Mouse (Mus musculus) forebrain, embryonic 10.5 days (tissue): ENCODE measurements around the gene Fgfr2. TPM values are rescaled to one million over a fixed set of nuclear protein-coding genes. Genes with fewer than 3 reads are reported as not detected.
"Not testable (repeated sequence)": the region's sequence is repeated elsewhere in the genome, so short reads cannot be mapped to it uniquely, and the experiment has no call there.

Source experiments
- DNase-seq: peaks from one replicate; pipeline ENCODE4 v3.0.0-alpha.2; 2017; ENCODE audit warnings: low spot score; ENCODE audit errors: extremely low spot score
- H3K27ac ChIP-seq: fragments of 300-500 bp; sonication (generic); 2 replicates; pipeline ENCODE4 v1.5.1; 2016; ENCODE audit warnings: mild to moderate bottlenecking
- H3K27me3 ChIP-seq: fragments of 300-500 bp; sonication (generic); 2 replicates; pipeline ENCODE4 v1.6.1; 2016; ENCODE audit warnings: mild to moderate bottlenecking; ENCODE audit not compliant: poor library complexity, severe bottlenecking
- H3K36me3 ChIP-seq: fragments of 300-500 bp; sonication (generic); replicated peaks from 2 replicates; pipeline ENCODE4 v1.6.1; 2016; ENCODE audit warnings: mild to moderate bottlenecking, moderate library complexity
- H3K4me1 ChIP-seq: fragments of 300-500 bp; sonication (generic); 2 replicates; pipeline ENCODE4 v1.6.1; 2016
- H3K4me3 ChIP-seq: fragments of 300-500 bp; sonication (generic); 2 replicates; pipeline ENCODE4 v1.5.1; 2016; ENCODE audit warnings: mild to moderate bottlenecking, moderate library complexity
- H3K9me3 ChIP-seq: fragments of 300-500 bp; sonication (generic); 2 replicates; pipeline ENCODE4 v1.6.1; 2016; ENCODE audit warnings: mild to moderate bottlenecking, moderate library complexity
- WGBS: fragments of 180-500 bp; shearing (Covaris S2); methylation state at CpG from one replicate; pipeline ENCODE4 v1.1.7; 2016; 5-methylcytosine and 5-hydroxymethylcytosine counted together
- polyA plus RNA-seq: library from polyadenylated mRNA; unstranded; fragments of >200 nt; fragmentation: Nextera tagmentation; extraction: Ambion mirVana; gene quantifications from 2 replicates; pipeline ENCODE4 v1.2.1, GENCODE M21; 2016

Gene Fgfr2
- polyA plus RNA-seq, 1 experiment from 2014 or later: 55.7 TPM

DNA sequence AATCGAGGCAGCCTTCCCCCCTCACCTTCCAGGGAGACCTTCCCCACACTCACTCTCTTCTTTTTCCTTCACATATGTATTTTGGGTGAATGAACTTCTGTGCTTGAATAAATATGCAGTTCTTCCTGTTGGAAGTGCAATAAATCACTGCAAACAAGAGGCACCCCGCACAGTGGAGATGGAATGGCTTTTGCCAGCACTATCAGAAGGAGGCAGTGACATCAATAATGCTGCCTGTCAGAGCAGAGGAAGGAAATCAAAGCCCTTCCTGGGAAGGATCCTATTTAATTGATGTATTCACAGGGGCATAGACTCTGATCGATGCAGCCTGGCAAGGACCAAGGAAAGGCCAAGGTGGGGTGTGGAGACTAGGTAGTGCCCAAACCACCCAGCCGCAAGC, 580.7 kb downstream of the Fgfr2 start:
- Histone ChIP-seq H3K27me3 (0 out of 2 replicates have a peak, but pooled peaks cover 4% of the 10 kb centered on the region), H3K36me3 (no peaks in the 10 kb centered on the region), H3K4me1 (no peaks in the 10 kb centered on the region), H3K4me3 (no peak overlapping the region), H3K9me3 (no peaks in the 10 kb centered on the region), H3K27ac (no peak overlapping the region)
- no peak for DNase-seq
- 93% methylated on average over 4 of the region's 4 CpGs for WGBS

DNA sequence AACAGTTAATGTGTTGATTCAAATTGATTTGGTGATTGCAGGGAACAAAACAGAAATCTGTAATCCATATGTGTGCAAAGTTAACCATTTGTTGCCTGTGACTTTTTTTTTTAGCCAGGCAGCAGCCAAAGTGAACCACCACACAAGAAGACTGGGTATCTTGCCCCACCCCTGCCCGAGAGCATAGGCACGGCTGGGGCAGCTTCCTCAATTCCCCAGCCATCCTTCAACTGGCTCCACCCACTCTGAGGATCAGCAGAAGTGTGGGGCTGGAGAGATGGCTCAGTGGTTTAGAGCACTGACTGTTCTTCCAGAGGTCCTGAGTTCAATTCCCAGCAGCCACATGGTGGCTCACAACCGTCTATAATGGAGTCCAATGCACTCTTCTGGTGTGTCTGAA, 581.6 kb downstream of the Fgfr2 start:
- Histone ChIP-seq H3K9me3 (no peaks in the 10 kb centered on the region), H3K27ac (no peak overlapping the region), H3K27me3 (no peaks in the 10 kb centered on the region), H3K4me3 (no peak overlapping the region), H3K36me3 (no peaks in the 10 kb centered on the region), H3K4me1 (no peaks in the 10 kb centered on the region)
- WGBS: 69% methylated on average over 3 of the region's 3 CpGs
- DNase-seq: no peak

DNA sequence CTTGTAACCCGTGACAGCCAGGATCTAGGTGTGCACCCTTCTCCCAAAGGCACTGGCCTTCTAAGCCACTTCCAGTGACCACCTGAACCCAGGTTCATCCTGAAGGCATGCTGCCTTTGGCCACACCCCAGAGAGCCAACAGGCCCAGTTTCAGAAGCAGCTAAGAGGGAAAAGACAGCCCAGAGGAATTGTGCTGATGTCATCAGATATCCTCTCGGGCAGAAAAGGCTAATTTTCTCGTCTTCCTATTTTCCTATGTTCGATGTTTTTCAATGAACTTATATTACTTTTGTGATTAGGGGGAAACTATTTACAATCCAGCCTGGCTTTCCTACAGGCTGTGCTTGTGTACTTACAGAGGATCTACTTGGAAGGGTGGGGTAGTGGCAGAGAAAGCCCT, 582.6 kb downstream of the Fgfr2 start:
- H3K4me3 ChIP-seq: no peak overlapping the region
- no peaks in the 10 kb centered on the region for H3K27me3 ChIP-seq
- 89% methylated on average over 4 of the region's 4 CpGs for WGBS
- no peak for DNase-seq
- H3K9me3 ChIP-seq: no peaks in the 10 kb centered on the region
- H3K27ac ChIP-seq: no peak overlapping the region
- no peaks in the 10 kb centered on the region for H3K4me1 ChIP-seq
- H3K36me3 ChIP-seq: no peaks in the 10 kb centered on the region

DNA sequence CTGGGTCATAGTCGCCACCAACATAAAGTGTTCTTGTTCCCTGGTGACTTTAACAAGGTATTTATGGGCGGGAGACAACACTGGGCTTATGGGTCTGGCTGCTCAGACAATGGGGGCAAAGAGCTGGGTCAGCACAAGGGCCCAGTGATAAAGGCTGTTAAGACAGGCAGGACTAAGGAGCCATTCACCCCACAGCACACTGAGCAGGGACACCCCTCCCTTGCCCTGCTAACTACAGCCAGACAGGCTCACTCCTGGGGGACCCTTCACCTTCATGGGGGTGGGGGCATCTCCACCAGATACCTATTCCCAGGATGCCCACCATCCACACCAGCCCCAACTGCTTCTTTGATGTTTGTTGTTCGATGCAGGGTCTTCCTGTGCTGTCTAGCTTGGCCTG, 593.9 kb downstream of the Fgfr2 start:
- no peak for DNase-seq
- Histone ChIP-seq H3K9me3 (no peaks in the 10 kb centered on the region), H3K27ac (peak overlapping the region; percentile 12; the same call in 1 of the 2 replicates), H3K36me3 (no peaks in the 10 kb centered on the region), H3K27me3 (no peaks in the 10 kb centered on the region), H3K4me1 (peaks cover 3% of the 10 kb centered on the region; the same call in 1 of the 2 replicates), H3K4me3 (no peak overlapping the region)
- 66% methylated on average over 3 of the region's 3 CpGs for whole genome bisulfite sequencing

DNA sequence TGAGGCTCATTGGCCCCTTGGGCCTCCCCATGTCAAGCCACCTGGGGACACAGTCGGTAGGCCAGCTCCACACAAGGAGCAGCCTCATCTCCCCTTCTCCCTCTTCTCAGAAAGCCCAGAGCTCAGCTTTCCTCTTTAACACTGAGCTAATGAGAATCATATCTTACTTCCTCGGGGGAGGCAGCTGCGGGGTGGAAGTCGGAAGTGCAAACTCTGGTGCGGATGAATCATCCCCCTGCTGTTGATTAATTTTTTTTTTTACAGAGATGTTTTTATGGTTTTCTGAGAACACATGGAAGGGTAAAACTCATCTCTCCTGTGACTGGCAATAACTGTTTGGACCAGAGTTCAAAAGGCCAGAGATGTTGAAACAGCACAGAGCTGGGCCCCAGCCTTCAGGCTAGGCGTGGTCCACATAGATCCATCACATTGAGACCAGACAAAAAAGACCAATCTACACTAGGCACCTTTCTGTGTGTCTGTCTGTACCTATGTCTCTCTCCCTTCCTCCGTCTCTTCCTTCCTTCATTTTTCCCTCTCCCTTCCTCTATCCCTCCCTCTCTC, 609.6 kb downstream of the Fgfr2 start:
- WGBS: 88% methylated on average over 7 of the region's 7 CpGs
- no peak overlapping the region for H3K4me3 ChIP-seq
- no peaks in the 10 kb centered on the region for H3K27me3 ChIP-seq
- H3K36me3 ChIP-seq: no peaks in the 10 kb centered on the region
- H3K9me3 ChIP-seq: no peaks in the 10 kb centered on the region
- H3K4me1 ChIP-seq: no peaks in the 10 kb centered on the region; the same call in 1 of the 2 replicates
- DNase-seq: no peak
- no peak overlapping the region for H3K27ac ChIP-seq

DNA sequence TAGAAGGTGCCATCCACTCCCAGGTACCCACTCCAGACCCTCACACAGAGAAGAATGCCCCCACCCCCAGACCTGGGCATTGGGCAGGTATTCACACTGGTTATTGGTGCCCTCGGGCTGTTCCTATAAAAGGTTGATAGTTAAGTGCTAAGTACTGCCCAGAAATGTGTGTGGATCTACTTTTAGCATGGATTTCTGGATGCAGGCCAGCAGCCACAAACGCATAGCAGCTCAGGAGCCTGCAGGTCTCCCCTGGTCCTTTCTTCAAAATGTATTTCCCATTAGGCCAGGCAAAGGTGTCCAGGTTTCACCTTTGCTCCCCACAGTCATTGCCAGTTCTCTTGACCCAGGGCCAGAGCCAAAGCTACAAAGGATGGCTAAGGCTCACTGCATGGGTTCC, 614.0 kb downstream of the Fgfr2 start:
- no peaks in the 10 kb centered on the region for H3K36me3 ChIP-seq
- H3K9me3 ChIP-seq: no peaks in the 10 kb centered on the region
- no peaks in the 10 kb centered on the region; the same call in 1 of the 2 replicates for H3K4me1 ChIP-seq
- no peak overlapping the region for H3K4me3 ChIP-seq
- no peak for DNase-seq
- 85% methylated on average over 2 of the region's 2 CpGs for WGBS
- H3K27me3 ChIP-seq: no peaks in the 10 kb centered on the region
- no peak overlapping the region for H3K27ac ChIP-seq

DNA sequence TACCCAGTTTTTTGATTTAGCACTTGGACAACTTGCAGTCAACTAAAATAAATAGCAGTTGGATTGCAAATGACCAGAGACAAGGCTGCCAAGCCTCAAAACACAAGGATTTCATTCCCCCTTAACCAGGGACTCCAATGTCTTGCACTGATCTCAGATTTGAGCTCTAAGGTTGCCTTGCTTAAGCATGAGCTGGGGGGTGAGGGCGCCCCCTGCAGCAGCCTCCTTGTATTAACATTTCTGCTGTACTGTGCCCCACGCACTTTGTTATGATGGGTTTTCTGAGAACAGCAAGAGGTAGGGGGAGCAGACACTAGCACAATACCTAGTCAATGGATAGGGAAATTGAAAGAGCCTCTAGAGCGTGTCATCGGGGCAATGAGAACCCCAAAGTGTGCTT, 615.8 kb downstream of the Fgfr2 start:
- WGBS: 51% methylated on average over 4 of the region's 4 CpGs

DNA sequence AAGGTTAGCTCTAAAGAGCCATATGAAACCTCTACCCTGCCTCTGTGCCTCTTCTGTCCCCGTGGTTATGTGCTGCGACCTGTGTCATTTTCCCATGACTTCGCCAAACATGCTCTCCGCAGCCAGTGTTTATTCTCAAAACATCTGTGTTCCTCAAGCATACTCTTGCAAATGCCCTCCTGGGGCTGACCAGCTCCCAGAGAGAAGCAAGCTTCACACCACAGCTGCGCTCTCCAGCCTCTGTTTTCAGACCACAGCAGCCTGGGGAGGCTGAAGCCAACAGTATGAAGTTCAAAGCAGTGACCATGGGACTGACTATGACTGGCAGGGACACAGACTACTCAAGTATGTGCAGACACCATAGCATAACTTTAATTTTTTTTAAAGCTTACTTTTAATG, 616.9 kb downstream of the Fgfr2 start:
- H3K4me3 ChIP-seq: no peak overlapping the region
- H3K9me3 ChIP-seq: no peaks in the 10 kb centered on the region
- WGBS: 62% methylated on average over 5 of the region's 5 CpGs
- no peaks in the 10 kb centered on the region for H3K36me3 ChIP-seq
- H3K27ac ChIP-seq: no peak overlapping the region
- DNase-seq: no peak
- no peaks in the 10 kb centered on the region; the same call in 1 of the 2 replicates for H3K4me1 ChIP-seq
- no peaks in the 10 kb centered on the region for H3K27me3 ChIP-seq

More for the DNA sequence above, 615.8 kb downstream of the Fgfr2 start:
- no peak overlapping the region for H3K27ac ChIP-seq
- no peaks in the 10 kb centered on the region for H3K36me3 ChIP-seq
- H3K4me3 ChIP-seq: no peak overlapping the region
- no peaks in the 10 kb centered on the region; the same call in 1 of the 2 replicates for H3K4me1 ChIP-seq
- no peak for DNase-seq
- H3K27me3 ChIP-seq: no peaks in the 10 kb centered on the region
- H3K9me3 ChIP-seq: no peaks in the 10 kb centered on the region

DNA sequence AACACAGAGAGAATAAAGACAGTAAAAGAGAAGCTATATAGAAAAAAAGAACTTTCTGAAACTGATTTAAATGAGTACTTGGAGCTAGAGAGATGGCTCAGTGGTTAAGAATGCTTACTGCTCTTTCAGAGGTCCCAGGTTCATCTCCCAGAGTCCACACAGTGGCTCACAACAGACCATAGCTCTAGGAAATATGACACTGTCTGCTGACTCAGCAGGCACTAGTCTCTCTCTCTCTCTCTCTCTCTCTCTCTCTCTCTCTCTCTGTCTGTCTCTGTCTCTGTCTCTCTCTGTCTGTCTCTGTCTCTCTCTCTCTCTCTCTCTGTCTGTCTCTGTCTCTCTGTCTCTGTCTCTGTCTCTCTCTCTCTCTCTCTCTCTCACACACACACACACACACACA, 620.7 kb downstream of the Fgfr2 start:
- DNase-seq, H3K27ac ChIP-seq, H3K27me3 ChIP-seq: not testable (repeated sequence)

DNA sequence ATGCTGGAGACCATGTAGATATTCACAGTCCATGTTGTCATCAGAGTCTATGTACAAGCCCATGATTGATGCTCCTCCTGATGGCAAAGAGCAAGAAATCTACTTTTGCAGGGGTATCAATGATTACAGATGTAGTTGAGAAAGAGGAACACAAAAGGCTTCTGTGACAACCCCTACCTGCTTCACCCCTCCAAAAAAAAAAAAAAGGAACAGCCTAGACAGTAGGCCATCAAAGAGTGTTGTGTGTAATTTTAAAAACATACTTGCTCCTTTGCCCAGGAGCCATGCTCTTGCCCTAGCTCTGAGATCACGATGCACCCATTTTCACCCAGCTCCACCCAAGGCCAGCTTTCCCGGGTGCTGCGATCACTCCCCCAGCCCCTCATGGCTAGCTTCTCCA, 626.0 kb downstream of the Fgfr2 start:
- Histone ChIP-seq H3K27me3 (no peaks in the 10 kb centered on the region), H3K4me1 (no peaks in the 10 kb centered on the region), H3K36me3 (no peaks in the 10 kb centered on the region), H3K27ac (no peak overlapping the region), H3K9me3 (no peaks in the 10 kb centered on the region), H3K4me3 (no peak overlapping the region)
- 97% methylated on average over 3 of the region's 3 CpGs for WGBS
- DNase-seq: no peak

More for the DNA sequence above, 620.7 kb downstream of the Fgfr2 start:
- H3K36me3 ChIP-seq, H3K9me3 ChIP-seq, H3K4me1 ChIP-seq, H3K4me3 ChIP-seq: not testable (repeated sequence)

DNA sequence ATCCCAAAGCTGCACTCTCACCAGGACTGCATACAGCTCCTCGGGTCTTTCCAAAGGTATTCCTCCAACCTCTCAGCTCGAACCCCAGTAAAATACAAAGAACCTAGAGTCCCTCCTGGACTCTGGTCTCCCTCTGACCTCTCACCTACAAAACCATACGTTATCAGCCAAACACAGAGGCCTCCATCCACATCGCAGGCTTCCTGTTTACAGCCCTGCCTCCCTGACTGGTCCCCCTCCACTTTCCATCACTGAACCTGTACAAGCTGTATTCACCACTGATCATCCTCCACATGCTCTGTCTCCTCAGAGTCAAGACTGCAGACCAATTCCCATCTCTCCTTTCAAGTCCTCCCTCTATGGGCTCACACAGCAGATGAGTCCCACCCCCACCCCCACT, 628.9 kb downstream of the Fgfr2 start:
- Histone ChIP-seq H3K4me1 (no peaks in the 10 kb centered on the region), H3K36me3 (no peaks in the 10 kb centered on the region), H3K9me3 (no peaks in the 10 kb centered on the region), H3K4me3 (no peak overlapping the region), H3K27ac (no peak overlapping the region), H3K27me3 (no peaks in the 10 kb centered on the region)
- WGBS: 82% methylated on average over 4 of the region's 4 CpGs
- no peak for DNase-seq

DNA sequence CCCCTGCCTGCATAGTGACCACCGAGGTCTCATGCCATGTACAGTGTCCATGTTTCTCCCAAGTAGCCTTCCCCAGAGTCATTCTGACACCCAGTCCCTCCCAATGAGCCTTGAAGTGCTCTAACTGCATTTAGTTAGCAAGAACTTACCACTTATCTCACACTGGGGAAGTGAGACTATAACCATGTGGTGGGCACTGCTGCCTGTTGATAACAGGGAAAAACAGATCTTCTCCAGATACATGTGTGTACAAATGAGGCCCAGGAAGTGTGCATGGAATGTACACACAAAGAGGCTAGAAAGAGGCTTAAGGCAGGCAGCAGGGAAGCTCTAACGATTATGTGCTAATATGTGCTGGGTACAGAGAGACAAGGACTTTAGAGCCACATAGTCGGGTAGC, 629.5 kb downstream of the Fgfr2 start:
- no peaks in the 10 kb centered on the region for H3K36me3 ChIP-seq
- no peaks in the 10 kb centered on the region for H3K27me3 ChIP-seq
- H3K4me3 ChIP-seq: no peak overlapping the region
- H3K9me3 ChIP-seq: no peaks in the 10 kb centered on the region
- 79% methylated on average over 3 of the region's 3 CpGs for WGBS
- 0 out of 2 replicates have a peak overlapping the region, but pooled peaks have one; percentile 30 for H3K27ac ChIP-seq
- H3K4me1 ChIP-seq: no peaks in the 10 kb centered on the region
- DNase-seq: no peak

DNA sequence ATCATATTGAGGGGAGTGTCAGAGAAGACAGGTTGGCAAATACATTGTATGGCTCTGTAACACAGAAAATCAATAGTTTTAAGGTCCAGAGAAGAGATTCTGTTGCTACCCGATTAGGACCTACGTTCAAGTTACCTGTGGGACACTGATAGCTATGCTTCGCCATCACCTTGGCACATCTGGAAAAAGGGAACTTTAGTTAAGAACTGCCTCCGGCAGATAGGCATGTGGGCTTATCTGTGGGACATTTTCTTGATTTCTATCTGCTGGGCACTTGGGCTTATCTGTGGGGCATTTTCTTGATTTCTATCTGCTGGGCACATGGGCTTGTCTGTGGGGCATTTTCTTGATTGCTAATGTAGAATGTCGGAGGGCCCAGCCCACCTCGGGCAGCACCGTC, 631.2 kb downstream of the Fgfr2 start:
- no peaks in the 10 kb centered on the region for H3K36me3 ChIP-seq
- no peaks in the 10 kb centered on the region for H3K4me1 ChIP-seq
- H3K4me3 ChIP-seq: no peak overlapping the region
- WGBS: 96% methylated on average over 7 of the region's 7 CpGs
- H3K27ac ChIP-seq: no peak overlapping the region
- no peaks in the 10 kb centered on the region for H3K9me3 ChIP-seq
- no peak for DNase-seq
- H3K27me3 ChIP-seq: no peaks in the 10 kb centered on the region

DNA sequence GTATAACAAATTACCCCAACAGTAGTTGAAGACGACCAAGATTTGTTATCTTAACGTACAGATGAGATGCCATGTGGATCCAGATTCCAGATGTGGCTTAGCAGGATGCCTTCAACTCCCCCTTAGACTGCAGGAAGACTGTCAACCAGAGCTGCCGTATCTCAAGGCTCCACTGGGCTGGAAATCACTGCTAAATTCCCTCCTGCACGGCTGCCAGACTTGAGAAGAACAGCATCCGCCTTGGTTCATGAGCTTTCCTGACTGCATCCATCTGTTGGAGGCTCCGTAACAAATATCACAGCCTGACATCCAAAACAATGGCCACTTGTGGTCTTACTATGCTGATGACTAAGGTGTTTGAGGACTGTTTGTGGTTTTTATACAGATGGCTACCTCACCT, 635.8 kb downstream of the Fgfr2 start:
- Histone ChIP-seq H3K36me3 (no peaks in the 10 kb centered on the region), H3K4me1 (no peaks in the 10 kb centered on the region), H3K27me3 (no peaks in the 10 kb centered on the region), H3K4me3 (no peak overlapping the region), H3K9me3 (no peaks in the 10 kb centered on the region), H3K27ac (no peak overlapping the region)
- DNase-seq: no peak
- 76% methylated on average over 6 of the region's 6 CpGs for WGBS
